Mouse (Mus musculus) CD8-positive naive resting alpha-beta T cell, adult 2 months (primary cell): ENCODE results near the gene Aco2.

Experiments used
- DNase-seq, 2 experiments: peaks; one replicate each; pipeline ENCODE4 v3.0.0; 2022; ENCODE audit warnings: low read depth in 2 of 2, low spot score in 2 of 2

The Aco2 gene

GRCm38 (mm10) chr15:81917621-81918463, 45.7 kb downstream of the Aco2 start:
- DNase-seq, result peak; percentile 54 to 69

- no peak for DNase-seq
Measured at GRCm38 (mm10) chr15:81919062-81919461, 47.0 kb downstream of the Aco2 start.

GRCm38 (mm10) chr15:81920546-81921217, 48.6 kb downstream of the Aco2 start:
- no peak for DNase-seq

- DNase-seq, result no peak
Measured at GRCm38 (mm10) chr15:81921255-81921654, 49.1 kb downstream of the Aco2 start.

GRCm38 (mm10) chr15:81924933-81925332, 52.8 kb downstream of the Aco2 start:
- DNase-seq, result no peak

- DNase-seq, result peak; percentile 85 to 91
Measured at GRCm38 (mm10) chr15:81925760-81926445, 53.8 kb downstream of the Aco2 start, which contains the start of gene Polr3h. TSS of gene Polr3h (minus strand) at chr15:81926240.

GRCm38 (mm10) chr15:81926446-81926822, 54.3 kb downstream of the Aco2 start:
- DNase-seq, result no peak

- no peak for DNase-seq
Measured at GRCm38 (mm10) chr15:81927741-81928140, 55.6 kb downstream of the Aco2 start.

- DNase-seq, result no peak
Measured at GRCm38 (mm10) chr15:81928277-81928676, 56.2 kb downstream of the Aco2 start.

- DNase-seq, result peak in 1 of 2 experiments; percentile 17
Measured at GRCm38 (mm10) chr15:81932951-81933470, 60.9 kb downstream of the Aco2 start.

- no peak for DNase-seq
Measured at GRCm38 (mm10) chr15:81933986-81934385, 61.9 kb downstream of the Aco2 start.

GRCm38 (mm10) chr15:81935869-81936637, 63.9 kb downstream of the Aco2 start:
- no peak for DNase-seq

GRCm38 (mm10) chr15:81936679-81937078, 64.6 kb downstream of the Aco2 start, which contains the start of gene Csdc2:
TSS of gene Csdc2 (plus strand) at chr15:81936759.
- DNase-seq, result no peak

- DNase-seq, result no peak
Measured at GRCm38 (mm10) chr15:81937098-81937972, 65.2 kb downstream of the Aco2 start.

GRCm38 (mm10) chr15:81938246-81938645, 66.1 kb downstream of the Aco2 start:
- DNase-seq, result no peak

- DNase-seq, result no peak
Measured at GRCm38 (mm10) chr15:81939157-81939715, 67.1 kb downstream of the Aco2 start.

- DNase-seq, result no peak
Measured at GRCm38 (mm10) chr15:81939774-81940173, 67.7 kb downstream of the Aco2 start.

GRCm38 (mm10) chr15:81940219-81940618, 68.1 kb downstream of the Aco2 start:
- no peak for DNase-seq

GRCm38 (mm10) chr15:81941010-81941409, 68.9 kb downstream of the Aco2 start:
- DNase-seq, result no peak
